Mouse (Mus musculus): ENCODE measurements around the gene Ccdc144b.

DNA sequence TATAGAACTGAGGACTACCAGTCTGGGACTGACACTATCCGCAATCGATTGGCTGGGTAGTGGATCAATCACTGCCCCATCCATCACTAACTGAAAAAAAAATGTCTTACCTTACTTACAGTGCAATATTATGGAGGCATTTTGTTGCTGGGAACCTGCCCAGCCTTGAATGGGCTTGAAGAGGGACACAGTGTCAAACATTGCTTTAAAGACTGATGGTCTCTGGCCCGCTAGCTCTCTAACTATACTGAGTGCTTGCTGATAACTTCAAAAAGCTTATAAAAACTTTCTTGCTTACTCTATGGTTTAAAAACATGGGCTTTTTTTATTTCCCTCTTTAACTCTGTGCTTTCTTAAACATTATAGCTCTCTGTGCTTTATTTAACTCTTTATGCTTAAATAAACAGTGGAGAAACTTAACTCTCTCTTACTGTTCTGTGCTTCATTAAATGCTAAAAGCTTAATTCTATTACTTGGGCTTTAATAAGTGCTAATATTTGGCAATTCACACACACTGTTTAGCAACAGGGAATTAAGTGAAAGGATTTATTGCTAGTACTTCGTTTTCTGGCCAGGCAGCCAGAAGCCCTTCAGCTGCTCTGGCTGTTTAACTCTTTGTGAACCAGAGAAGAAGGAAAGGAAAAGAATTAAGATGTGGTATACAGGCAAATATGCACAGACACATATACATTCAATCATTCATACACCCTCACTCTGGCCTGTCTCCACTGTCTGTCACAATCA lies 44.8 kb downstream of the Ccdc144b start:
- TF ChIP-seq ZC3H11A (IDR thresholded peaks at IDR 0.05; ENCODE audit: borderline replicate concordance, low read depth, low read length) (no peak), MAFK (IDR thresholded peaks at IDR 0.05; ENCODE audit: insufficient read depth, low read depth, low read length) (no peak), HCFC1 (IDR thresholded peaks at IDR 0.05; ENCODE audit: borderline replicate concordance, insufficient read depth, low read length) (no peak), CHD2 (IDR thresholded peaks at IDR 0.05; ENCODE audit: low read depth, low read length) (no peak), ZNF384 (IDR thresholded peaks at IDR 0.05; ENCODE audit: low read depth, low read length) (no peak)
